Mouse (Mus musculus) cerebellum, adult 2 months (tissue): ENCODE measurements around the gene Cfl1.

Experiments
- CTCF ChIP-seq: fragments of 200-500 bp; IDR thresholded peaks from 2 replicates; pipeline ENCODE4 v1.5.1; 2011; ENCODE audit warnings: low read depth, mild to moderate bottlenecking, control low read depth, low read length, moderate library complexity, borderline replicate concordance; ENCODE audit not compliant: insufficient read depth
- POLR2A ChIP-seq: fragments of 200-500 bp; IDR thresholded peaks from 2 replicates; pipeline ENCODE4 v1.6.1; 2011; ENCODE audit warnings: low read length, control low read depth, borderline replicate concordance; ENCODE audit not compliant: insufficient read depth

GRCm38 (mm10) chr19:5490898-5491708 is 848 bp downstream of the Cfl1 start:
- no peak for TF ChIP-seq CTCF
- peak; percentile 42; the same call in 1 of the 2 replicates for TF ChIP-seq POLR2A
